Mouse (Mus musculus) mesoderm, embryonic 11.5 days (tissue): ENCODE results near the gene Cbl.

Experiments used
- DNase-seq: peaks from one replicate; pipeline ENCODE4 v3.0.0-alpha.2; 2012; ENCODE audit warnings: low read depth, low spot score

Cbl gene

DNA sequence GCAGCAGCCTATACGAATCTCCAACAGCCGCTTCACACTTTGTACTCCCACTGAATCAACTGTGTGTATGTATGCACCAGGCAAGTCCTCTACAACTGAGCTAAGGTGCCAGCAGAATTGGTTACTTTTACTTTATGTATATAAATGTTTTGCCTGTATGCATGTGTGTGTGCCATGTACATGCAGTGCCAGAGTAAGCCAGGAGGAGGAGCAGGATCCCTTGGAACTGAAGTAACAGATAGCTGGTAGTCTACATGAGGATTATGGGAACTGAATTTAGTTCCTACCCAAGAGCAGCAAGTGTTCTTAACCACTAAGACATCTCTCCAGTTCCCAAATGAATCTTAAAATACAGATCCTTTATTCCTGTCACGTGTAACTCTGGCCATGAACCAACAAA lies 51.6 kb downstream of the Cbl start:
- no peak for DNase-seq

DNA sequence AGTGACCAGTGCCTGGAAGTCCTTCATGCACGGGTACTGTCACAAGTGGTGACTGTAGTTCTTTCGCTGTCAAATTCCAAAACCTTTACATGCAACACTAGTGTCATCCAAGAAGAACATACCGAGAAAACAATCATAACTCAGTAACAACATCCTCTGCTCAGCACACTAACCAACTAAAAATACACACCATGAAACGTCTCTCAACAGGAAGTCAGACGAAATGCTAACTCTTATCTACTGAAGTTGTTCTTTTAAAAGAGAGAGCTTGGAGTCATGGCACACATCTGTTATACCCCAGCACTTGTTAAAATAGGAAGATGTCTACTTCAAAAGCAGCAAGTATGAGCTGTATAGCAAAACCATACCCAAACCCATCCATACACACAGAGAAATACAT lies 52.3 kb downstream of the Cbl start:
- DNase-seq, result no peak

GRCm38 (mm10) chr9:44178811-44179210 lies 55.0 kb downstream of the Cbl start:
- DNase-seq, result no peak

DNA sequence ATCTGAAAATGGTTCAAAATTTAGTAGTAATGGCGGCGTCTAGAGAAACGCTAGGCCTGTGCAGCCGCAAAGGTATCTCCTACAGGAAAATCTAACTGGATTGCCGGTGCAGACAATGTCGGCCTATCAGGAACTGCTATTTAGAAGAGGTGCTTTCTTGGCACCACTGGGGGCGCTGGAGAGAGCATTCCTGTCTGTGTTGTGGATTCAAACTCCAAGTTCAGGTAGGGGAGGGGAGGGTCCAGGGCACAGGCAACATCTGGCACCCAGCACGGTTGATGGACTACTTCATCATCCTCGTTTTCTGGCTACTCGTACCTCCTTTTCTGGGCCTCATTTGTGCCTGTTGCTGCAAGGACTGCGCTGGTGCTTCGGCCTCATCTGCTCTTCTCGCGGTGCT lies 55.5 kb downstream of the Cbl start:
- DNase-seq, result peak; percentile 37

DNA sequence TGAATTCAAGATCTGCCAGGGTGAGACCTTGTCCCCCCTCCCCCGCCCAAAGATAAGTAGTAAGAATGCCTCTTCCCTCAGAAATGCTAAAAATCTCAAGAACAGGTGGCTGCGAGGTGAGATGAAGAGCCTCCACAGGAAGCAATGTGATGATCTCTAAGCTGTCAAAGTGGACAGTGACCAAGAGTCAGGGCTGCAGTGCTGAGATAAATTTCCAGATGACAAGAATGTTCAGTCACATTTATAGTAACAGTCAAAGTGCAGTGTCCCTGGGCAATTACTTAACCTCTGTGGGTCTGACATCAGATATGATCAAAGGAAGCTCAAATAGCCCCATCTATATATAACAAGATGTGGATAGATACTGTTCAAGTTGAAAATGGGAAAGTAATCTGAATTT lies 56.4 kb downstream of the Cbl start:
- DNase-seq, result no peak

GRCm38 (mm10) chr9:44175957-44176356 lies 57.9 kb downstream of the Cbl start:
- no peak for DNase-seq

- no peak for DNase-seq
Measured at GRCm38 (mm10) chr9:44175556-44175955, 58.3 kb downstream of the Cbl start.

GRCm38 (mm10) chr9:44170691-44171151 lies 63.1 kb downstream of the Cbl start:
- no peak for DNase-seq

GRCm38 (mm10) chr9:44168931-44169330 lies 64.9 kb downstream of the Cbl start:
- DNase-seq, result no peak

- DNase-seq, result no peak
Measured at GRCm38 (mm10) chr9:44159886-44160285, 74.0 kb downstream of the Cbl start.

- DNase-seq, result no peak
Measured at GRCm38 (mm10) chr9:44147290-44147689, 86.6 kb downstream of the Cbl start.

- DNase-seq, result no peak
Measured at GRCm38 (mm10) chr9:44144718-44145060, 89.2 kb downstream of the Cbl start.

DNA sequence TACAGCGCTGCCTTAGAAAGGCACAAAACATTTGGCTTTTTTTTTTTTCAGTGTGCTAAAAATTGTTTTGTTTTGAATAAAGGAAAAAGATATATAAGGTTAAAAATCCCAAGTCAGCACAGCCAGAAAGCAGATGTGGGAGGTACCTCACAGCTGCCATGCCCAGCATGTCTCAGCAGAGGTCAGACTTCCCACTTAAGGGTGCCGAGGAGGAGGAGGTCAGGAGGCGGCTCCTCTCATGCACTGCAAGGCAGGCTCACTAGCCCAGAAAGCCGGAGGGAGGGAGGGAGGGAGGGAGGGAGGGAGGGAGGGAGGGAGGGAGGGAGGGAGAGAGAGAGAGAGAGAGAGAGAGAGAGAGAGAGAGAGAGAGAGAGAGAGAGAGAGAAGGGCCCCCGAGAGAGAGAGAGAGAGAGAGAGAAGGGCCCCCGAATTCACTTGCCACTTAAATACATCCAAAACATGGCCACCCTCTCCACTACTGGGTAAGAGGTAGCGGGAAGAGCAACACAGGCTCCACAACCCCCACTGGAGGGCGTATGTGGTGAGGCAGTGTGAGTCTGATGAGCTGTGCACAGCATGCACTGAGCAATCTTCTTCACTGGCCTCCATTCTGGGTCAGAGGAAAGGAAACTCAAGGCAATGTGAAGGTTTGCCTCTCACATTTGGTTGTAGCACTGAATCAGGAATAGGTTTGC lies 89.7 kb downstream of the Cbl start:
- DNase-seq, result no peak

- no peak for DNase-seq
Measured at GRCm38 (mm10) chr9:44143421-44143820, 90.4 kb downstream of the Cbl start.

GRCm38 (mm10) chr9:44141951-44142350 lies 91.9 kb downstream of the Cbl start:
- DNase-seq, result no peak

DNA sequence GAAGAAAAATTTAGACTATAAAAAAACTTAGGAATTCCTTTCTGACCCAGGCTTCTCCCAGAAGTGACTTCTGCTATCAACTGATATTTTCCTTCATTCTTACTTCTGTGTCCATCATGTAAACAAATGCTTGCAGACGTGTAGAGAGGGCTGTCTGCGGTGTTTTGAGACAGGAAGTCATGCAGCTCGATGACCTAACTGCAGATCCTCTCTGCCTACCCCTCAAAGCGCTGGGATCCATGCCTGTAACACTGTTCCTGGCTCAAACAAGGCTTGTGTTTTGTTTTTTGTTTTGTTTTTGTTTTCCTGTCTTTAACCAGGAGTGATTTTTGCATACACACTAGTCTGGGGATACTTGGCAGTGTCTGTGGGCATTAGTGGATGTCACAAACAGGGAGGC lies 96.0 kb downstream of the Cbl start:
- no peak for DNase-seq

GRCm38 (mm10) chr9:44135731-44136411 lies 98.0 kb downstream of the Cbl start:
- DNase-seq, result no peak

DNA sequence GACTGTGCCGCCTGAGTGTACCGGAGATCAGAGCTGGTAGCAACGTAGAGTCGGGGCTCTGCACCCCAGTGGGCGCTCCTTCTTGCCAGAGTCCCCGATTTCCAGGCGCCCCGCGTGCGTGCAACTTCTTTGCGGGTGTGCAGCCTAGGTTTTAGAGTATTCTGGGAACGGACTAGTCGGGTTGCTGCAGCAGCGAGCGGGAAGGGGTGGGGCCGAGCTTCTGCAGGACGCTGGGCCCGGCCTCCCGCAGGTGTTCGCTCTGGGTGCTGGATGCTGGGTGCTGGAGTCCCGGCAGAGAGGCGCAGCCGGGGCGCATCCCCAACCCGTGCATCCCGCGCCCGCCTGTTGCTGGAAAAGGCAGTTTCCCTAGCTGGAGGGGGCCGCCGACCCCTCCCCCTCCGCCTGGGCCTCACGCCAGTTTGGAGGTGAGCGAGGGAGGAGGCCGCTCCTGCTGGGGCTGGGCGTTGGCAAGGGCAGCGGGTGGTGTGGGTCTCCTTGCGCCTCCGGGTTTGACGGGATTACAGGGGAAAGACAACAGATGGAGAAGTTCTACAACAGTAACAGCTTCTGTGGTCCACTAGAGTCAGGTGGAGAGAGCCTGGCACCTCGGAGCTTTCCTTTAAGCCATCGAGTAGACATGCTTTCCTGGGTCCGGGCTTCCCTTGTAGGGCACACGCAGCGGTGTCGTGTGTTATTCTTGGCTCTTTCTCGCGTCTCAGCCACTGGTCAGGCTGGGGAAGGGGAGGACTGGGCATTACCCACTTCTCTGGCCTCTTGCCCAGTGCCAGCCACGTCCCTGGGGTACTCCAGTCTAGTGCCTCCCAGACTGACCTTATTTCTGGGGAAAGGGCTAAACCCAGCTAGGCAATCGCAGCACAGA lies 98.8 kb downstream of the Cbl start:
- no peak for DNase-seq

DNA sequence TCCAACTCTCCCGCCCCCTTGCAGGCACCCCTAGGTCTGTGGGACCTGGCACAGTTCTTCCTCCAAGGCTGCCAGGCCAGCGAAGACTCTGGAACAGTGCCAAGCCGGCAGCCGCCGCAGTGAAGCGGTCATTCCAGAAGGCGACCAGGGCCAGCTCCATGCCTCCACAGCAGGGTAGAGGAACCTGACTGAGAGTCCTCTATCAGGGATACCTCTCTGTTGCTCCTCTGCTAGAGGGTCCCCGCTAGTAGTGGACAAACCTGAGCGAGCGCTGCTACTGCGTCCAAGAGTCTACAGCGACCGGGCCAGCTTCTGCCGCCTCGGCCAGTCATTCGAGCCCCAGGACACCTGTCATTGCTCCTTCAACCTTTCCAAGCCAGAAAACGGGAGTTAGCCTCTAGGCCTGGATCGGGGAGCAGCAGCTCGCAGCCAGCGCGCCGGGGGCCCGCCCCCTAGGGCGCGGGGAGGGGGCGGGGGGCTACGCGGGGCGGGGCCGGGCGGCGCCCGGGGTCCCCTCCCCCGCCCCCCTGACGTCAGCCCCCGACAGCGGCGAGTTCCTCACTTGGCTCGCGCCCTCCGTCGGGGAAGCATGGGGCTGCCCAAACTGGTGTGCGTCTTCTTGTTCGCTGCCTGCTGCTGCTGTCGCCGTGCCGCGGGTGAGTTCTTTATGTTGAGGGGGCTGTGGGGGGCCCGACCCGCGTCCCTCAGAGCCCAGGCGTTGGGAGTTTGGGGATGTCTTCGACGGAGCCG lies 99.6 kb downstream of the Cbl start, which contains the start of gene Mcam:
TSS of gene Mcam (plus strand) at position 369 of the 750 bp plus-strand sequence.
- DNase-seq, result peak; percentile 54

DNA sequence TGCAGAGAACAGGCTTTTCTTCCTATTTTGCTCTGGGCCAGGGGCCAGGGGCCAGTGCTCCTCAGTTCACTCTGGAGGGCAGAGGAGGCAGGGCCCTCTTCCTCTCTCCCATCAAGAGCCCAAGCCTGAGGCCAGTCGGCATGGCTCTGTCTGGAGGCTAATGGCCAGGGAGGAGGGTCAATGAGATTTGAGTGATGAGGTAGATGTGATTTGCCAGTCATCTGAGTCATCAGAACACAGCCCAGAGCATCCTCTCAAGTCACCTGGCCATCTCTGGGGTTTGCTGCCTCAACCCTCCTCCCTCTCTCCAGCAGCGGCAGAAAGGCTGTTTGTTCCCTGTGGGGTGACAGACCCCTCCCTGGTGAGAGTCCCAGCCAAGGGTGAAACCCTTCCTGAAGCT lies 100.6 kb downstream of the Cbl start:
- no peak for DNase-seq

DNA sequence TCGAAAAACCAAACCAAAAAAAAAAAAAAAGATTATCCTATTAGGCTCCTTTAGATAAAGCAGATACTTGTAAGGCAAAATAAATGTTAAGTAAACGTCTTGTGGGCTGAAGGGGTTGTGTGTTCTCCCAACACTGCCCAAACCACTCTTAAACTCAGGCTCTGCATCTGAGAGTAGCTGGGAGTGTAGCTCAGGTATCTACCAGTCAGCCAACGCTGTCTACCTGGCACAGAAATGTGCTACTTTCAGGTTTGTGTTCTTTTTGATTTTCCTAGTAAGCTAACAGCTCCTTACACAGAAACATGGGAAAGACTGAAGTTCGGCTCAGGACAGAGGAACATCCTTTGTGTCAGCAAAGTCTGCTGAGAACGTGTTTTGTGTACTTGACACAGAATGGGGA lies 101.6 kb downstream of the Cbl start:
- DNase-seq, result no peak

DNA sequence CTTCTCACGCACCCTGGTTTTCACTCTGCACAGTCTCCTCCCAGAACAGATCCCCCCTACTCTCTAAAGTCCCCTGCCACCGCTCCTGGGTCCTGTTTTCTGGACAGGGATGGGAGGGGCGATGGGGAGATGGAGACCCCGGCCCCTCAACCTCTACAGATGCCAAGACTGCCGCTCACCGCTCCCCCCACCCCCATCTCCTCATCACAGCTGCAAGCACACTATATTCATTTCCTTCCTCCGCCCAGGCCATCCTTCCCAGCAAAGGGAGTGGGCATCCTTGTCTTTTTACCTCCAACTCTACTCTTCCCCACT lies 102.6 kb downstream of the Cbl start:
- no peak for DNase-seq
